Mouse (Mus musculus) splenic B cell, adult 2 months (primary cell): ENCODE results near the gene Slc45a1.
A peak's percentile ranks its signal among the peaks of the same experiment; 100 is the strongest.
"Not testable (repeated sequence)": the region's sequence is repeated elsewhere in the genome, so short reads cannot be mapped to it uniquely, and the experiment has no call there.

Experiments used
- DNase-seq: peaks from one replicate; pipeline ENCODE4 v3.0.0-alpha.2; 2011; ENCODE audit warnings: low read depth, low spot score
- H3K27me3 ChIP-seq: 2 replicates; pipeline ENCODE4 v1.6.1; 2012; ENCODE audit warnings: mild to moderate bottlenecking, low read length, moderate library complexity, mixed read lengths; ENCODE audit not compliant: control insufficient read depth, poor library complexity, insufficient read depth, severe bottlenecking
- H3K36me3 ChIP-seq: 2 replicates; pipeline ENCODE4 v1.6.1; 2012; ENCODE audit warnings: mild to moderate bottlenecking, low read length, moderate library complexity, mixed read lengths; ENCODE audit not compliant: control insufficient read depth, poor library complexity, insufficient read depth, severe bottlenecking

Gene Slc45a1

DNA sequence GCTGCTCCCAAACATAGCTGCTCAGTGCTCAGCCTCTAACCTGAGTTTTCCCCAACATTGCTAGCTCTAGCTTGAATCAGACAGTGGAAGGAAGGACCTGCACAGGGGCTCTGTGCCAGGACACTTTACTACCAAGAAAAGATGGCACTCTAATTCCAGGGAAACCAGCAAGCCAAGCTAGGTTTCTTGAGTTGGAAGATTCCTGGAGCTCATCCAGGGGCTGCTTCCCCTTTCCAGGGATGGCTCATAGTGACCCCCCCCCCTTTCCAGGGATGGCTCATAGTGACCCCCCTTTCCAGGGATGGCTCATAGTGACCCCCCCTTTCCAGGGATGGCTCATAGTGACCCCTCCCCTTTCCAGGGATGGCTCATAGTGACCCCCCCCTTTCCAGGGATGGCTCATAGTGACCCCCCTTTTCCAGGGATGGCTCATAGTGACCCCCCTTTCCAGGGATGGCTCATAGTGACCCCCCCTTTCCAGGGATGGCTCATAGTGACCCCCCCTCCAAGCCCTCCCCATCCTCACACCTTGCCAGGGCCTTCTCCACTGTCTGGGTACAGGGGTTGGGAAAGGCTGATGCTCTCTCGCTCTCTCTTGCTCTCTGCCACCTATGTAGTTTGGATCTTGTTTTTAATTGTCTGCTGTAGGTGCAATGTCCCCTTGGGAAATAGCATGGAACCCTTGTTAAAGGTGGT is 48.5 kb downstream of the Slc45a1 start:
- no peaks in the 10 kb centered on the region for H3K27me3 ChIP-seq
- DNase-seq, result no peak
- H3K36me3 ChIP-seq, result peaks cover 1% of the 10 kb centered on the region; the same call in 1 of the 2 replicates

DNA sequence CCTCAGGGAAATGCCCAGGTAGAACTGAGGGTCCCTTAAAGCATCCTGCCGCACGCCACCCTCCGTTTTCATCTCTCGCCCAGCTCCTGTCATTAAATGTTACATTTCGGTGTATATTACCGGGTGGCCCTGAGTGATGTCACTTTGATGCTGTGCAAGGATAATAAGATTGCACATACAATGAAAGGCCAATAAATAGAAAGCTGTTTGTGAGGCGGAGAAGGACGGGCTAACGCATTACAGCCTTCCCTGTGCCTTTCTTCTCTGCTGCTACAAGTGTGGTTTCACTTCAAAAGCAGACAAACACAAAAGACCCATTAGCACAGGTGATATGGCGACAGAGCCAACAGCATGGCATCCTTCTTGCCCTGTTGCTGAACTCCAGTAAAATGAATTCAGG is 50.5 kb downstream of the Slc45a1 start:
- no peak for DNase-seq
- Histone ChIP-seq H3K36me3 (peaks cover 1% of the 10 kb centered on the region; the same call in 1 of the 2 replicates), H3K27me3 (no peaks in the 10 kb centered on the region)

DNA sequence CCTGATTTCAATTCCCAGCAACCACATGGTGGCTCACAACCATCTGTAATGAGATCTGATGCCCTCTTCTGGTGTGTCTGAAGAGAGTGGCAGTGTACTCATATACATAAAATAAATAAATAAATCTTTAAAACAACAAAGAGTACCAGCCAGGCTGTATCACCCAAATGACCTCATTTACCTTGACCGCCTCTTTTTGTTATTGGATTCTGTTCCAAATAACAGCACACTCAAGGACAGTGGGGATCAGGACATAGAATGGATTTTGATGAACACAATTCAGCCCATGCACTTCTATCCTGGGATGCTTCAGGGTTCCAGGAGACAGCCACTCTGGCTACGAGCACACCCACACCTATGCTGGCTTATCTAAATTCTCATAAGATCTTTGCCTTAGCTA is 51.5 kb downstream of the Slc45a1 start:
- not testable (repeated sequence) for H3K36me3 ChIP-seq, DNase-seq, H3K27me3 ChIP-seq

DNA sequence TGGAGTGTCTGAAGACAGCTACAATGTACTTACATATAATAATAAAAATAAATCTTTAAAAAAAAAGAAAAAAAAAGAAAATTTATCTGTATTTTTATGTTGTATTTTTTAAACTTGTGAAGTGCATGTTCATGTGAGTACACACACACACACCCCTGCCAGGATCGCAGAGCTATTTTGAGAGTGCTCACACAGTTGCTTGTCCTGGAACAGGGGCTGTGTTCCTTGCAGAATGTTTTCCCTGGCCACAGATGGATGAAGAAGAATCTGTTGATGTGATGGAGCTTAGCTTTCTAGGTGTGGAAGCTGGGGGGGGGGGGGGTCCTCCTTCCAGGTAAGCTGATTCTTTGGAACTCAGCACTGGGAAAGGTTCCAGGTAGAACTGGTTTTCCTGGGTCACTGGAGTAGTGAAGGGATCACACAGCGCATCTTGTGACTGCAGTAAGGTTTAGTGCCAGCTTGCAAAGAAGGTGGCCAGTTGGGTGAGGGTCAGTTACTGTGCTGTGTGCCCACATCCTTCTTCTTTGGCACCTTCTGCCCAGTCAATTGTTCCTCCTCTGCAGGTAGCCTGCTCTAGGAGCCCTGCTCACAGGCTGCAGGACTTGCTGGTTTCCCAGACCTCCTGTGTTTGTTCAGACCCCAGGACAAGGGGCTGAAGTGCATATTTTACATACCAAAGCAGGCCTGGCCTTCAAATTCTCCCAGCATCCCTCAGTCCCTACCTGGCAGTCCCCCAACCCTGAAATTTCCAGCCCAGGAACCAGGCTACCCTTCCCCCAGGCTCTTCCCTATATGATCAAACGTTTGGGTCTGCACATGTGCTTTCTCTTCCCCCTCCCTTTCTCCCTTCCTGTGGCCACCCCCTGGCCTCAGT is 52.6 kb downstream of the Slc45a1 start:
- no peak for DNase-seq
- no peaks in the 10 kb centered on the region for H3K27me3 ChIP-seq

DNA sequence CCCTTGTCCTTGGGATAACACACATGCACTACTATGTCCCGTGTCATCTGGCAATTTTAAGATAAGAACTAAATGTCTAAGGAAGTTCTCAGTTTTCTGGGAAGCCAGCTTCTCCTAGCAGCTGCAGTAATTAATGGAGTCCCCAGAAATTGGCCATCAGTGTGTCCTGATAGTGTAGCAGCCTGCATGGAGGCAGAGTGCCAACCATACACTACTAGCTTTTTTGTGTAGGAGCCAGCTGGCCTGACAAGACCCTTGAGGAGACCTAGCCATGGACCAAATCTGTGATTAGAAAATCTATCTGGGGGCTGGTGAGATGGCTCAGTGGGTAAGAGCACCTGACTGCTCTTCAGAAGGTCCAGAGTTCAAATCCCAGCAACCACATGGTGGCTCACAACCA is 53.3 kb downstream of the Slc45a1 start:
- no peaks in the 10 kb centered on the region for H3K27me3 ChIP-seq
- no peak for DNase-seq
- H3K36me3 ChIP-seq, result peaks cover 1% of the 10 kb centered on the region; the same call in 1 of the 2 replicates

More for the DNA sequence above, 52.6 kb downstream of the Slc45a1 start:
- peaks cover 1% of the 10 kb centered on the region; the same call in 1 of the 2 replicates for H3K36me3 ChIP-seq

DNA sequence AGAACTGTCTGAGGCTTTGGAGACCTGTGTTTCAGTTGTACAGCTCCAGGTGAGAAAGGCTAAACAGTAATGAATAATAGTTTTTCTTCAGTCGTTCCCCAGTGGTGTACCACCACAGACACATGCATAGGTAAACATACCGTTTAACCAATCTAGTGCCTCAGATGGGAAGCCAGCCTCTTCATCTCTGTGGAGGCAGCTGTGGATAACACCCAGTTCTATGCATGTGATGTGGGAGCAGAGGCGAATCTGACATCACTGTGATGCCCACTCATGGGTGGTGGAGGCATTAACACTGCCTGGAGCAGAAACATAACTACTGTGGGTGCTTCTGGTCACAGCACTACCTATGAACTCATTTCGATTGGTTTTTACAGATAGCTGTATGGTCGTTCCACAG is 56.0 kb downstream of the Slc45a1 start:
- H3K27me3 ChIP-seq, result no peaks in the 10 kb centered on the region
- no peak for DNase-seq

DNA sequence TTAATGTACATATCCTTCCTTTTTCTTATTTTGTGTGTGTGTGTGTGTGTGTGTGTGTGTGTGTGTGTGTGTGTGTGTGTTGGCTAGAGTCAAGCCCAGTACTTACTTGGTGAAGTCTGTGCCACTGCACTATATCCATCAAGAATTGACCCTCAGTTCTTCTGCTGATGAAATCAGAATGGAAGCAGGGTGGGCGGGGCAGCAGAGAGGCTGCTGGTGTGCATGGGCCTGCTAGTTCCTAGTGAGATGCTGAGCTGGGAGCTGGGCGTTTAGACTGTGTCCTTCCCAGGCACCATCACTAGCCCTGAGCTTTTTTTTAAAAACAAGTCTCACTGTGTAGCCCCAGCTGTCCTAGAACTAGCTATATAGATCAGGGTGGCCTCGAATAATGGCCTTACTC is 56.9 kb downstream of the Slc45a1 start:
- no peaks in the 10 kb centered on the region for H3K27me3 ChIP-seq
- H3K36me3 ChIP-seq, result no peaks in the 10 kb centered on the region
- DNase-seq, result no peak

More for the DNA sequence above, 56.0 kb downstream of the Slc45a1 start:
- H3K36me3 ChIP-seq, result peaks cover 1% of the 10 kb centered on the region; the same call in 1 of the 2 replicates

DNA sequence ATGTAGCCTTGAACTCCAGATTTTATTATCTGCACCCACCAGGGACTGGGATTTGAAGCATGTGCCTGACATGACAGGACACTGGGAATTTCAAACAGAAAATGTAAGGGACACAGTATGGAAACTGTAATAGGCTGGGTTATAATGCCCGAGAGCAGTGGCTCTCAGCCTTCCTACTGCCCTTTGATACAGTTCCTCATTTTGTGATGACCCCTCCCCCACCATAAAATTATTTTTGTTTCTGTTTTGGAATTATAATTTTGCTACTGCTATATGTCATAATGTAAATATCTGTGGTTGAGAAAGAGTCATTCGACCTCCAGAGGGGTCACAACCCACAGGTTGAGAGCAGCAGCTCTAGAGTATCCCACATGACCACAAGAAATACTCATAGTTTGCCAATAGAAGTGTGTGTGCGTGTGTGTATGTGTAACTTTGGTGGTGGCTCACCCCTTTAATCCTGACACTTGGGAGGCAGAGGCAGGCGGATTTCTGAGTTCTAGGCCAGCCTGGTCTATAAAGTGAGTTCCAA is 57.6 kb downstream of the Slc45a1 start:
- Histone ChIP-seq H3K36me3 (no peaks in the 10 kb centered on the region), H3K27me3 (no peaks in the 10 kb centered on the region)
- DNase-seq, result peak; percentile 48

DNA sequence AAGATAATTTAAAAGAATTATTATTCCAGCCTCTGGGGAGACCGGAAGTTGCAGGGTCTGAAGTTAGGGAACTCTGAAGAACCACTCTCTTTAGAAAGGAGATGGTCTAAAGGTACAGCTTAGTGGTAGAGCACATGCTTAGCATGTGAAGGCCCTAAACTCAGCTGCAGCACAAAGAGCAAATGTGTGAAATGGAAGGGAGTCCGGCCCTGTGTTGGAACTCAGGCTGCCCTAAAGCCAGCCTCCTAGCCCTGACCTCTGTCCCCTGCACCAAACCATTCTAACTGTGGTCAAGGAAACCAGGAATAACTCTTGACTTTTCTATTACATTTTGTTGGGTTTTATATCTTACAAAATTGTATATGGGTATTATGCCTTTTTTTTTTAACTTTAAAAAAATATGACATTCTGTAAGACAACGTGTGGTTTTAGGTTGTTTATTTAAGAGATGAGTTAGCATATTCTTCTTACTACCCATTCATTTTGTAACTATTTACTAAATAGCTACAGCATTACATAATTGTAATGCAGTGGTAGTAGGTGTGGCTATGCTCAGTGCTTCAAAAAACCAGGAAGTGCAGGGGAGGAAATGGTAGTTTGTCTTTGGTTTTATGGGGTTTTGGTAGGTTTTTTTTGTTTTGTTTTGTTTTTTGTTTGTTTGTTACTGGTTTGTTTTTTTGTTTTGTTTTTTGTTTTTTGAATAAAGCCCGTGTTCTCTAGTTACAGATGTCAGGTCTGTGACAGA is 58.3 kb downstream of the Slc45a1 start:
- peak; percentile 34 for DNase-seq
- H3K36me3 ChIP-seq, result no peaks in the 10 kb centered on the region

DNA sequence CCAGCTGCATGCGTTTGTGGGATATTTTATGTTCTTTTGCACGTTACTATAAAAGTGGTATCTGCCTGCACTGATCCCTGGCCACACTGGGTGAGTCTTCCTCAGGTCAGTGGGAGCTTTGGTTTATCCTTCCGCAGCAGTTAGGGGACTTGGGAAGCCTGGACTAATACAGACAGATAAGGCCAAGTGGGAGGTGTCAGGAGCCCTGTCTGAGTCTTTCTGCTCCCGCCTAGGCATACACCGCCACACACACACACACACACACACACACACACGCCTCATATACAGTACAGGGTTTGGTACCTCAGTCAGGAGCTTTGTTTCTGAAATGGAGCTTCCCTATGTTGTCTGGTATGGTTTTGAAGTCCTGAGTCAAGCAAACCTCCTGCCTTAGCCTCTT is 59.9 kb downstream of the Slc45a1 start:
- H3K27me3 ChIP-seq, result no peaks in the 10 kb centered on the region
- DNase-seq, result no peak

More for the DNA sequence above, 58.3 kb downstream of the Slc45a1 start:
- H3K27me3 ChIP-seq, result no peaks in the 10 kb centered on the region

DNA sequence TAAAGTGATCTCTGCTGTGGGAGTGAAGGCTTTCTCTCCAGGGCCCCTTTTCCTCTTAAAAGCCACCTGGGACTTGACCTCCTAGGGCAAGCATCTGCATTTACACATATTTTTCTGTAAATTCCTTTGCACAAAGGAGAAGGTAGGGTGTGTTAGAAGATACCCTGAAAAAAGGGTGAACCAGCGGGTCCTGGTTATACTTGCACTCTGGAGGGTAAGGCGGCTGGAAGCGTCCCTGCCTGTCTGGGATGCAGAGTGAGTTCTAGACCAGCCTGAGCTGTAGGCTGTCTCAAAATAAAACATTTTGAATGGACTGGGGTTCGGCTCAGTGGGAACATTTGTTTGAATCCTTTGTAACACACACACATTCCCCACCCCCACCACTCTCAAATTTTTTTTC is 60.4 kb downstream of the Slc45a1 start:
- Histone ChIP-seq H3K27me3 (no peaks in the 10 kb centered on the region), H3K36me3 (no peaks in the 10 kb centered on the region)
- no peak for DNase-seq

More for the DNA sequence above, 59.9 kb downstream of the Slc45a1 start:
- H3K36me3 ChIP-seq, result no peaks in the 10 kb centered on the region

DNA sequence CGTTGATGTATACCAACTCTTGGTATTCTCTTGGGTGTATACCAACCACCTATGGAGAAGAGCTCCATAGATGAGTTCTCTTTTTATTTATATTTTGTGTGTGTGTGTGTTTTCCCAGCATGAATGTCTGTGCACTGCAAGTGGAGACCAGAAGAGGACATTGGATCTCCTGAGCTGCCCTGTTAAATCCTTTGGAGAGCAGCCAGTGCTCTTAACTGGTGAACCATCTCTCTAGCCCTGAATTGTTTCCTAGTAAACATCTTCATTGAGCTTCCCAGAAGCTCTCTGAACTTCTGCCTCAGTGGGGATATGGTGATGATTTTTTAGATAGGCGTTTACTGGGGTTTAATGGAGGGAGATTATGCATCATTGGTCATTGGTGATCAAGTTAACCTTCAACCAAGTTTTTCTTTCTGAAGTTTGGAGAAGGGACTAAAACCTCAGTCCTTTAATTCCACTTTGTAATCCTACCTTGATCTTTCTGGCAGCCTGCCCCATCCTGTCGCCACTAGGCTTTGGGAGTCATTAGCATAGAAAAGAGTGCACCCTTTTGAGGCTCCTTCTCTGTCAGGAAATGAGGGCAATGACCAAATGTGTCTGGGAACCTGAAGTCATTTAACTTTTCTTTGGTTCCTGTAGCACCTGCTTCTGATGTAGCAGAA is 61.2 kb downstream of the Slc45a1 start:
- DNase-seq, result no peak
- H3K36me3 ChIP-seq, result no peaks in the 10 kb centered on the region
- no peaks in the 10 kb centered on the region for H3K27me3 ChIP-seq

DNA sequence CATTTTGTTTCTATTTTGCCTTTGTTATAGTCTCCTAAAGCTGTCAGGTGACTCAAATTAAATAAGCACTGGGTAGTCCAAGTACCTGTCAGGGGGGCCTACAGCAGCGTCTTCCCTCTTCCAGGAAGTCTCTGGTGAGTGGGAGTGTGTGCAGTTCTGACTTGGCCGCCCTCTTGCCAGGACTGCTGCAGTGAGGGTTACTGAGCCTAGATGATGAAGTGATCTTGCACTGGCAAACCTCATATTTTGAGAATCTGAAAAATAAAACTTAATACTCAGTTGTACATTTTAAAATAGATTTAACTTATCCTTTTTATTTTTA is 63.7 kb downstream of the Slc45a1 start:
- Histone ChIP-seq H3K27me3 (no peaks in the 10 kb centered on the region), H3K36me3 (no peaks in the 10 kb centered on the region)
- DNase-seq, result no peak

DNA sequence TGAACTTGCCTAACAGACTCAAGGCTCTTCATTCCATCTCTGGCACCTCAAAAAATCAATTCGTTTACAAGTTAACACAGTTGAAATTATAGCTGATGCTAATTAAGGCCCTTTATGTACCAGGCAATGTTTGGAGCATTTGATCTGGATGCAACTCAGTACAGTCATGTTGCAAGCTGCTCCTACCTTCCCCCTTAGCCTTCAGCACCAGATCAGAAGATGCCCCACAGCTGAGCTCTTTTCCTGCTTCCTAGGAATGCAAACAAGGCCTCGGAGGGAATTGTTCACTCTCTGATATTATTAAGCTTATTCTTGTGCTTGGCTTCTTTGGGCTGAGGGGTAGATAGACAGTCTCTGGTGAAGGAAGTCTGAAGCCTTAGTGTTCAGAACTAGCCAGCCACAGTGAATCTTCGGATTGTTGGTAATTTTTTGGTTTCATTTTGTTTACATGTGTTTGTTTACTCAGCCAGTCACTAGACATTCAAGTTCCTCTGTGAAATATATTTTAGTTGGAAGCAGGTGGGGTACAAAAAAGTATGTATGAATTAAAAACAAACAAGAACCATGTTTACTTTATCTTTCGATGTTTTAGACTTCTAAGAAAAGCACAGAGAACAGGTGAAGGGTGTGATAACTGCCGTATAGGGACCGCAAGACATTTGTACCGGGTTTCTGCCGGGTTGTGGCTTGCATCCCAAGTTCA is 64.2 kb downstream of the Slc45a1 start:
- DNase-seq, result no peak
- no peaks in the 10 kb centered on the region for H3K36me3 ChIP-seq

More for the DNA sequence above, 64.2 kb downstream of the Slc45a1 start:
- H3K27me3 ChIP-seq, result no peaks in the 10 kb centered on the region
